Mouse (Mus musculus) C2C12 (cell line): ENCODE results near the gene AI661453. TPM values are rescaled to one million over a fixed set of nuclear protein-coding genes. Genes with fewer than 3 reads are reported as not detected.

Experiments
- H3K27me3 ChIP-seq: one replicate; pipeline ENCODE4 v1.6.1; 2011; ENCODE audit not compliant: control insufficient read depth, insufficient read depth, insufficient read length
- H3K36me3 ChIP-seq: one replicate; pipeline ENCODE4 v1.6.1; 2011; ENCODE audit not compliant: control insufficient read depth, insufficient read depth
- H3K4me3 ChIP-seq: one replicate; pipeline ENCODE4 v1.5.1; 2011; ENCODE audit warnings: mild to moderate bottlenecking, control low read depth; ENCODE audit not compliant: poor library complexity, insufficient read depth, severe bottlenecking
- H3K79me2 ChIP-seq: one replicate; pipeline ENCODE4 v1.6.1; 2011; ENCODE audit not compliant: control insufficient read depth, insufficient read depth
- H3K79me3 ChIP-seq: one replicate; pipeline ENCODE4 v1.6.1; 2011; ENCODE audit warnings: low read depth, control low read depth
- H3ac ChIP-seq: one replicate; pipeline ENCODE3; 2011; ENCODE audit warnings: low read depth; ENCODE audit not compliant: control insufficient read depth, insufficient read length
- CEBPB ChIP-seq: IDR thresholded peaks from one replicate; pipeline ENCODE4 v1.6.1; 2011; ENCODE audit warnings: low read depth, mild to moderate bottlenecking, control low read depth, moderate library complexity
- CTCF ChIP-seq: IDR thresholded peaks from one replicate; pipeline ENCODE4 v1.5.1; 2011; ENCODE audit not compliant: control insufficient read depth, insufficient read depth, insufficient read length
- FOSL1 ChIP-seq: IDR thresholded peaks from one replicate; pipeline ENCODE4 v1.8.0; 2011; ENCODE audit warnings: mild to moderate bottlenecking, low read length; ENCODE audit not compliant: poor library complexity, insufficient read depth, severe bottlenecking
- MAX ChIP-seq: IDR thresholded peaks from one replicate; pipeline ENCODE4 v1.6.1; 2011; ENCODE audit warnings: mild to moderate bottlenecking, control low read depth
- MYOD1 ChIP-seq: IDR thresholded peaks from one replicate; pipeline ENCODE4 v1.6.1; 2011; ENCODE audit warnings: low read depth; ENCODE audit not compliant: control insufficient read depth, insufficient read length
- MYOG ChIP-seq: IDR thresholded peaks from one replicate; pipeline ENCODE4 v1.6.1; 2011; ENCODE audit not compliant: control insufficient read depth, insufficient read length; ENCODE audit errors: extremely low read depth
- USF1 ChIP-seq: IDR thresholded peaks from one replicate; pipeline ENCODE4 v1.6.1; 2011; ENCODE audit warnings: low read depth, mild to moderate bottlenecking, control low read depth, moderate library complexity
- polyA plus RNA-seq: library from polyadenylated mRNA; unstranded; fragments of >200 nt; fragmentation: generic; extraction: Trizol; gene quantifications from one replicate; pipeline ENCODE4 v1.2.1, GENCODE M21; 2012; ENCODE audit warnings: missing spikeins

Gene AI661453
- polyA plus RNA-seq, 1 experiment, result 0.13 TPM

- H3K36me3 ChIP-seq, result no peaks in the 10 kb centered on the region
- H3K27me3 ChIP-seq, result peaks cover 39% of the 10 kb centered on the region
- no peak overlapping the region for H3K4me3 ChIP-seq
- no peaks in the 10 kb centered on the region for H3K79me3 ChIP-seq
- H3ac ChIP-seq, result no peak overlapping the region
- H3K79me2 ChIP-seq, result no peaks in the 10 kb centered on the region
- TF ChIP-seq MAX (no peak), MYOG (no peak), FOSL1 (no peak), CTCF (no peak)
These were observed 31.6 kb downstream of the AI661453 start for GRCm38 (mm10) chr17:47468063-47468462.

GRCm38 (mm10) chr17:47468466-47468865, 32.1 kb downstream of the AI661453 start:
- no peaks in the 10 kb centered on the region for H3K79me3 ChIP-seq
- no peak for TF ChIP-seq USF1
- TF ChIP-seq FOSL1, result no peak
- TF ChIP-seq MYOG, result no peak
- TF ChIP-seq CEBPB, result no peak
- no peak for TF ChIP-seq MYOD1
- no peak for TF ChIP-seq MAX
- TF ChIP-seq CTCF, result no peak
- H3K27me3 ChIP-seq, result peaks cover 39% of the 10 kb centered on the region
- H3K36me3 ChIP-seq, result no peaks in the 10 kb centered on the region
- H3K4me3 ChIP-seq, result no peak overlapping the region
- no peak overlapping the region for H3ac ChIP-seq
- H3K79me2 ChIP-seq, result no peaks in the 10 kb centered on the region

GRCm38 (mm10) chr17:47469642-47470041, 33.2 kb downstream of the AI661453 start:
- Histone ChIP-seq H3K27me3 (peaks cover 29% of the 10 kb centered on the region), H3K79me2 (no peaks in the 10 kb centered on the region)

GRCm38 (mm10) chr17:47470121-47470520, 33.7 kb downstream of the AI661453 start:
- Histone ChIP-seq H3K36me3 (no peaks in the 10 kb centered on the region), H3K27me3 (peaks cover 25% of the 10 kb centered on the region), H3K79me3 (no peaks in the 10 kb centered on the region), H3K79me2 (no peaks in the 10 kb centered on the region), H3ac (no peak overlapping the region), H3K4me3 (no peak overlapping the region)
- TF ChIP-seq CTCF (no peak), MYOD1 (no peak)

More at GRCm38 (mm10) chr17:47469642-47470041, 33.2 kb downstream of the AI661453 start:
- Histone ChIP-seq H3K36me3 (no peaks in the 10 kb centered on the region), H3ac (no peak overlapping the region), H3K79me3 (no peaks in the 10 kb centered on the region), H3K4me3 (no peak overlapping the region)
- TF ChIP-seq USF1, result no peak
- TF ChIP-seq CTCF, result no peak
- no peak for TF ChIP-seq MYOG
- no peak for TF ChIP-seq CEBPB
- no peak for TF ChIP-seq MAX
- no peak for TF ChIP-seq FOSL1
- no peak for TF ChIP-seq MYOD1

GRCm38 (mm10) chr17:47470686-47471085, 34.3 kb downstream of the AI661453 start:
- no peak overlapping the region for H3ac ChIP-seq
- no peak for TF ChIP-seq MYOD1
- no peak for TF ChIP-seq FOSL1
- TF ChIP-seq USF1, result no peak
- TF ChIP-seq CTCF, result no peak
- no peak for TF ChIP-seq MYOG
- TF ChIP-seq CEBPB, result no peak
- no peak for TF ChIP-seq MAX
- H3K79me3 ChIP-seq, result no peaks in the 10 kb centered on the region
- H3K79me2 ChIP-seq, result no peaks in the 10 kb centered on the region
- no peaks in the 10 kb centered on the region for H3K36me3 ChIP-seq
- peaks cover 19% of the 10 kb centered on the region for H3K27me3 ChIP-seq
- H3K4me3 ChIP-seq, result no peak overlapping the region

GRCm38 (mm10) chr17:47472435-47473350, 36.3 kb downstream of the AI661453 start:
- no peaks in the 10 kb centered on the region for H3K79me2 ChIP-seq
- H3K27me3 ChIP-seq, result peaks cover 4% of the 10 kb centered on the region
- no peaks in the 10 kb centered on the region for H3K36me3 ChIP-seq
- TF ChIP-seq CTCF, result no peak
- no peak for TF ChIP-seq USF1
- no peak for TF ChIP-seq MAX
- TF ChIP-seq MYOD1, result no peak
- TF ChIP-seq CEBPB, result no peak
- no peak for TF ChIP-seq MYOG
- no peak for TF ChIP-seq FOSL1
- no peak overlapping the region for H3K4me3 ChIP-seq
- H3K79me3 ChIP-seq, result no peaks in the 10 kb centered on the region
- H3ac ChIP-seq, result no peak overlapping the region
